Mouse (Mus musculus) gastrocnemius, postnatal 14 days (tissue): ENCODE results near the gene Scp2d1. TPM values are rescaled to one million over a fixed set of nuclear protein-coding genes. Genes with fewer than 3 reads are reported as not detected.

Source experiments
- total RNA-seq, 2 experiments: library from RNA; stranded (reverse); gene quantifications; 2 replicates each; pipeline ENCODE4 v1.2.3; 2021

The Scp2d1 gene
- total RNA-seq, 2 experiments from 2014 or later = not detected

Other genes with a start within 250 kb of the Scp2d1 start
- 10 to 100 TPM; 48.2 to 59.3 TPM for gene Smim26, start 229.6 kb upstream of the Scp2d1 start, total RNA-seq
- 10 to 100 TPM; 12.1 to 12.5 TPM for gene Dtd1, start 223.8 kb upstream of the Scp2d1 start, total RNA-seq